Mouse (Mus musculus) regulatory T cell (primary cell): ENCODE measurements around the gene Ift46.

Experiments used
- in situ Hi-C: fragments of 300-600 bp; cut with MboI, MseI; formaldehyde crosslinking; loops from one replicate; pipeline ENCODE4 v1.15.1; 2025; ENCODE audit warnings: high pct_unique_total_duplicates

Ift46 gene

DNA sequence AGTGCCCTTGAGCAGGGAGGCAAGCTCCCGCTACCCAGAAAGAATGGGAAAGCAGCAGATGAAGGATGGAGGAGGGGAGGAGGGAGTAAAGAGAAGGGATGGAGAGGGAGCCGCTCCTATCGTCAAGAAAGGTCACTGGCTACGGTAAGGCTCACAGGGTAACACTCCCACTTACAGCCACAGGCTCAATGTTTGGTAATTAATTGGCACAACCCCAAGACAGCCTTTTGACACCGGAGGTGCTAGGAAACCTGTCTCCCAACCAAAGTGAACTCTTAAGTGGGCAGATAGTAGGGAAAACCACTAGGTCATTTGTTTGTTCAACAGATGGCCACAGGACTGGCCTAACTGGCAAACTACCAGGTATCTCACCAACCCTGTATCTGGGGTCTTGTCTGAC, 39.4 kb downstream of the Ift46 start:
- in situ Hi-C loops: no loop called here

- in situ Hi-C loops: no loop called here
Measured at GRCm38 (mm10) chr9:44807778-44808177, 40.1 kb downstream of the Ift46 start.

DNA sequence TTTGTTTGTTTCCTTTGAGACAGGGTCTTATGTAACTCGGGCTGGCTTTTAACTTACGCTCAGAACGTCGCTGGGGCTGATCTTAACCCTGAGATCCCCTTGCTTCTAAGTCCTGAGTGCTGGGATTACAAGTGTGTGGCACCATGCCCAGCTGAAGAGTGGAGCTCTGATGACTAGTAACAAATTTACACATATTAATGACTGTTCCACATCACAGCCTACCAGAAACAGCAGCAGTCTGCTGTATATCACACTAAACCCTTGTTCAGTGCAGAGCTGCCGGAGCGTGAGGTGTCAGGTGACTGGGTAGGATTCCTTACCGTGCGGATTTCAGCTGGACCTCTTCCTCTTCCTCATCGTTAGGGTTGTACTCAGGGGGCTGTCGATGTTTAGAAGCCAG, 42.6 kb downstream of the Ift46 start:
- in situ Hi-C loops: no loop called here

GRCm38 (mm10) chr9:44814179-44814578, 46.5 kb downstream of the Ift46 start:
- in situ Hi-C loops: no loop called here

DNA sequence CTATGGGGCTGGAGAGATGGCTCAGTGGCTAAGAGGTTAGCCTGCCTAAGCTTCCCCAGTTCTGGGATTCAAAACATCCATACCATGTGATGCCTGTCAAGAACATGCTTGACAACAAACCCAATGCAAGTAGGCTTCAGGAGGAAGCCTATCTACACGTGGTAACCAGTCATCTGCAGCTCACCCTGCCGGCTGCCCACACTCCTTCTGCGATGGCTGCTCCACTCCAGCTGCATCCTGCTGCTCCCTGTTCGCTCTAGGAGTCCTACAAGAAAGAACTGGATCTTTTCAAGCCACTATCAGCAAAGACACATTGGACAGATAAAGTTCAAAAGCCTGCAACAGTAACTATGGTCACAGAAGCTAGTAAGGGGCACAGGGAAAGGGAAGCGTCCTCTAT, 49.8 kb downstream of the Ift46 start:
- in situ Hi-C loops: no loop called here

- in situ Hi-C loops: loop anchor here (10.0 kb wide), 1 partner anchor 665 kb away; no protein-coding TSS in a partner anchor
Measured at GRCm38 (mm10) chr9:44819920-44820827, 52.5 kb downstream of the Ift46 start.

DNA sequence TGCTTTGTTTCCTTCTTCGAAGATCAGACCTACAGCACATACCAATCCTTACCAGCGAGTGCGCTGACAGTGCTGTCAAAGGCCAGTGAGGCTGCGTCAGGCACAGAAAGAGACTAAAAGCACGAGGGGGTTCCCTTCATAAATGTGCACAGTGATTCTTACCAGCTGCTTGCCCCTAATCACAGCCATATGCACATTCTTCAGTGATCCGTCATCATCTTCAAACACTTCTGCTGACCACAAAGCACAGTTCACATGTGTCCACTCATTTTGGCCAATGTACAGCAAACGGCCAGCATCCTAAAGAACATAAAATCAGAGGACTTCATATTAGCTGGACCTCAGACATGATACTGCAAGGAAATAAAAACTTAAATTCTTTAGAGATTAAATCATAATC, 59.0 kb downstream of the Ift46 start:
- in situ Hi-C loops: loop anchor here (10.0 kb wide), 1 partner anchor 672 kb away; no protein-coding TSS in a partner anchor

- in situ Hi-C loops: loop anchor here (10.0 kb wide), 1 partner anchor 674 kb away; no protein-coding TSS in a partner anchor
Measured at GRCm38 (mm10) chr9:44828944-44829343, 61.2 kb downstream of the Ift46 start.

DNA sequence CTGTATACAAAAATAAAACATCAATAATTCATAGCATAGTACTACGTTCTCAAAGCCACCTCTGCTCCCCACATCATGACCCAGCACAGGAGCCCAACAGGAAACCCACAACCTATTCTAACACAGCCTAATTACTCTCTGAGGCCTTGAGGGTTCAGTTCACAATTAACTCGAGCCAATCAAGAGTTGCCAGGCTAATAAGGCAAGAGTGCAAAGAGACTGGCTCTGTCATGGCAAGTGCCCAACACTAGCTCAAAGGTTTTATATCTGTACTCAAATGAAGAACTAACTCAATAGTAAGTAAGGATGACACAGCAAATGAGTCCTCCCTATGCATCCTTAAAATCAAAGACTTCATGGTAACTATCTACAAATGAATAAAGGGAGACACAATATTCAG, 62.8 kb downstream of the Ift46 start:
- in situ Hi-C loops: loop anchor here (5.0 kb wide), 1 partner anchor 78 kb away; no protein-coding TSS in a partner anchor

GRCm38 (mm10) chr9:44832356-44832755, 64.6 kb downstream of the Ift46 start:
- in situ Hi-C loops: loop anchor here (5.0 kb wide), 1 partner anchor 80 kb away; no protein-coding TSS in a partner anchor

DNA sequence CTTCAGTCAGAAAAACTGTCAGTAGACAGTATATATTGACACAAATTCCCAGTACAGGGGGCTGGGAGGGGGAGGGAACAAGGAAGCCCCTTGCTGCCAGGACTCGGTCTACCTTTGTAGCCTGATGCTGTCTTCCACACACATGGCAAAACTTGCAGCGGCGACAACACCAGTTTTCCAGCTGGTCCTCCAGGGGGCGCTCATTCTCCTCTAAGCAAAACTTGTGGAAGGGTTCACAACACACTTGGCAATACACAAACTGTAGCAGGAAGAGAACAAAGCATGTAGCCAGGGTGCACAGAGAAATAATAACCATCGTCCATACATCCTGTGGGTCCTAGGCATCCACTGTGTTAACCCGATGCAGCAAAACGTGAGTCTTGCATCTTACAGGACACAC, 68.7 kb downstream of the Ift46 start:
- in situ Hi-C loops: no loop called here

DNA sequence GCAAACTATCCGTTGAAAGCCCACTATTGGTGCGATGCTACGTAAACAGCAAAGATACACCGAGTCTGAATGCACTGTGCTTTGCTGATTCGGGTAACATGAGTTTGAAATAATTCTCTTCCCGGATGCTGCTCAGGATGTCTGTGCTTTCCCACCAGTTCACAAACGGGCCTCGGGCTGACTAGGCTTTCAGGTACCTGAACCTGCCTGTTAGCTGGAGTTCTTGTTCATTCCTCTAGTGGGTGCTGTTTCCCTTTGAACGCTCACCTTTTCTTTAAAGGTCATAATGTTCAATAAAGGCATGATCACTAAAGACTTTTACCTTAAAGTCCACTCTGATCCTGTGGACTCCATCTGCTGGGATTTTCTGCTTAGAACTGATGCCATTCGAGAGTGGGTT, 73.5 kb downstream of the Ift46 start:
- in situ Hi-C loops: no loop called here
